Mouse (Mus musculus) spleen, postnatal 10 days (tissue): ENCODE measurements around the gene Nkain2.
"Not testable (repeated sequence)": the region's sequence is repeated elsewhere in the genome, so short reads cannot be mapped to it uniquely, and the experiment has no call there.

Experiments
- DNase-seq, 2 experiments: peaks; one replicate each; pipeline ENCODE4 v3.0.0; 2021 to 2022; ENCODE audit warnings: low spot score in 2 of 2

Nkain2 gene

GRCm38 (mm10) chr10:32889652-32890506, at the start of gene Nkain2:
Gene Nkain2, minus strand, starts transcription at chr10:32890462.
- DNase-seq = peak in 1 of 2 experiments; percentile 10

- DNase-seq = no peak
Measured at GRCm38 (mm10) chr10:32939853-32940252, 49.6 kb upstream of the Nkain2 start.

- no peak for DNase-seq
Measured at GRCm38 (mm10) chr10:32895093-32895492, 4.8 kb upstream of the Nkain2 start.

GRCm38 (mm10) chr10:32890507-32891131, 357 bp upstream of the Nkain2 start:
- no peak for DNase-seq

- DNase-seq = no peak
Measured at GRCm38 (mm10) chr10:32881977-32882376, 8.3 kb downstream of the Nkain2 start.

- no peak for DNase-seq
Measured at GRCm38 (mm10) chr10:32870691-32871406, 19.4 kb downstream of the Nkain2 start.

GRCm38 (mm10) chr10:32869541-32869940, 20.7 kb downstream of the Nkain2 start:
- DNase-seq = no peak

GRCm38 (mm10) chr10:32815210-32815883, 74.9 kb downstream of the Nkain2 start:
- DNase-seq = no peak

- no peak for DNase-seq
Measured at GRCm38 (mm10) chr10:32796215-32796614, 94.0 kb downstream of the Nkain2 start.

GRCm38 (mm10) chr10:32790541-32790940, 99.7 kb downstream of the Nkain2 start:
- DNase-seq = no peak

GRCm38 (mm10) chr10:32782732-32783359, 107.4 kb downstream of the Nkain2 start:
- DNase-seq = no peak

- no peak for DNase-seq
Measured at GRCm38 (mm10) chr10:32738989-32739388, 151.3 kb downstream of the Nkain2 start.

GRCm38 (mm10) chr10:32706579-32706978, 183.7 kb downstream of the Nkain2 start:
- not testable (repeated sequence) for DNase-seq

- no peak for DNase-seq
Measured at GRCm38 (mm10) chr10:32696661-32697060, 193.6 kb downstream of the Nkain2 start.

- no peak for DNase-seq
Measured at GRCm38 (mm10) chr10:32684548-32684947, 205.7 kb downstream of the Nkain2 start.

- no peak for DNase-seq
Measured at GRCm38 (mm10) chr10:32640256-32640655, 250.0 kb downstream of the Nkain2 start.

- DNase-seq = no peak
Measured at GRCm38 (mm10) chr10:32639173-32639572, 251.1 kb downstream of the Nkain2 start.

GRCm38 (mm10) chr10:32631043-32631442, 259.2 kb downstream of the Nkain2 start:
- DNase-seq = no peak

GRCm38 (mm10) chr10:32604448-32604847, 285.8 kb downstream of the Nkain2 start:
- DNase-seq = no peak

GRCm38 (mm10) chr10:32602798-32603197, 287.5 kb downstream of the Nkain2 start:
- DNase-seq = no peak

GRCm38 (mm10) chr10:32594998-32595397, 295.3 kb downstream of the Nkain2 start:
- DNase-seq = no peak

- no peak for DNase-seq
Measured at GRCm38 (mm10) chr10:32577276-32577580, 313.0 kb downstream of the Nkain2 start.
